Mouse (Mus musculus) left cerebral cortex, postnatal 4 days (tissue): ENCODE results near the gene Ppil1. TPM values are rescaled to one million over a fixed set of nuclear protein-coding genes. Genes with fewer than 3 reads are reported as not detected.
"Not testable (repeated sequence)": the region's sequence is repeated elsewhere in the genome, so short reads cannot be mapped to it uniquely, and the experiment has no call there.

Experiments used
- DNase-seq: peaks from one replicate; pipeline ENCODE4 v3.0.0-alpha.2; 2022
- intact Hi-C: fragments of 180-260 bp; cut with DNase I; formaldehyde crosslinking; loops from one replicate; pipeline ENCODE4 v1.15.1; 2025
- total RNA-seq, 2 experiments: library from RNA; stranded (reverse); gene quantifications; 2 replicates each; pipeline ENCODE4 v1.2.3; 2021

The Ppil1 gene
- total RNA-seq, 2 experiments from 2014 or later = 35.1 to 40.5 TPM

GRCm38 (mm10) chr17:29254784-29255183 is 9.2 kb downstream of the Ppil1 start:
- intact Hi-C loops = loop anchor here (10.0 kb wide), 1 partner anchor 260 kb away; no protein-coding TSS in a partner anchor
- not testable (repeated sequence) for DNase-seq

GRCm38 (mm10) chr17:29253684-29254083 is 10.3 kb downstream of the Ppil1 start:
- no peak for DNase-seq
- intact Hi-C loops = loop anchor here (10.0 kb wide), 1 partner anchor 261 kb away; no protein-coding TSS in a partner anchor

- intact Hi-C loops = loop anchor here (10.0 kb wide), 1 partner anchor 262 kb away; no protein-coding TSS in a partner anchor
- no peak for DNase-seq
Measured at GRCm38 (mm10) chr17:29253236-29253635, 10.8 kb downstream of the Ppil1 start.

- DNase-seq = peak; percentile 71
- intact Hi-C loops = loop anchor here (10.0 kb wide), 1 partner anchor 263 kb away; no protein-coding TSS in a partner anchor
Measured at GRCm38 (mm10) chr17:29251608-29252390, 12.2 kb downstream of the Ppil1 start.

- intact Hi-C loops = loop anchor here (10.0 kb wide), 1 partner anchor 264 kb away; no protein-coding TSS in a partner anchor
- DNase-seq = not testable (repeated sequence)
Measured at GRCm38 (mm10) chr17:29251006-29251405, 13.0 kb downstream of the Ppil1 start.

- intact Hi-C loops = loop anchor here (5.0 kb wide), 1 partner anchor 202 kb away; no protein-coding TSS in a partner anchor
- DNase-seq = peak; percentile 73
Measured at GRCm38 (mm10) chr17:29249512-29249911, 14.5 kb downstream of the Ppil1 start.

- intact Hi-C loops = loop anchor here (5.0 kb wide), 1 partner anchor 201 kb away; no protein-coding TSS in a partner anchor
- no peak for DNase-seq
Measured at GRCm38 (mm10) chr17:29247881-29248280, 16.1 kb downstream of the Ppil1 start.

- intact Hi-C loops = loop anchor here (5.0 kb wide), 1 partner anchor 199 kb away; no protein-coding TSS in a partner anchor
- DNase-seq = no peak
Measured at GRCm38 (mm10) chr17:29246602-29247001, 17.4 kb downstream of the Ppil1 start.

- intact Hi-C loops = loop anchor here (5.0 kb wide), 1 partner anchor 198 kb away; no protein-coding TSS in a partner anchor
- DNase-seq = peak; percentile 27
Measured at GRCm38 (mm10) chr17:29245725-29246124, 18.3 kb downstream of the Ppil1 start.

GRCm38 (mm10) chr17:29244912-29245311 is 19.1 kb downstream of the Ppil1 start:
- intact Hi-C loops = loop anchor here (5.0 kb wide), 1 partner anchor 198 kb away; no protein-coding TSS in a partner anchor
- DNase-seq = no peak

- intact Hi-C loops = loop anchor here (5.0 kb wide), 1 partner anchor 61 kb away; no protein-coding TSS in a partner anchor
- peak; percentile 44 for DNase-seq
Measured at GRCm38 (mm10) chr17:29238421-29238945, 25.5 kb downstream of the Ppil1 start.

GRCm38 (mm10) chr17:29237772-29238420 is 26.1 kb downstream of the Ppil1 start, which contains the start of gene Cpne5:
Gene Cpne5 (minus strand): TSS chr17:29238167.
- intact Hi-C loops = loop anchor here (5.0 kb wide), 1 partner anchor 61 kb away; no protein-coding TSS in a partner anchor
- DNase-seq = peak; percentile 41

GRCm38 (mm10) chr17:29237267-29237771 is 26.7 kb downstream of the Ppil1 start:
- intact Hi-C loops = loop anchor here (5.0 kb wide), 1 partner anchor 60 kb away; no protein-coding TSS in a partner anchor
- DNase-seq = no peak

GRCm38 (mm10) chr17:29236111-29236510 is 27.9 kb downstream of the Ppil1 start:
- intact Hi-C loops = loop anchor here (5.0 kb wide), 1 partner anchor 59 kb away; no protein-coding TSS in a partner anchor
- no peak for DNase-seq

GRCm38 (mm10) chr17:29231109-29231508 is 32.9 kb downstream of the Ppil1 start:
- intact Hi-C loops = no loop called here
- DNase-seq = no peak

GRCm38 (mm10) chr17:29220631-29221030 is 43.4 kb downstream of the Ppil1 start:
- intact Hi-C loops = no loop called here
- DNase-seq = no peak

GRCm38 (mm10) chr17:29218017-29218416 is 46.0 kb downstream of the Ppil1 start:
- DNase-seq = no peak
- intact Hi-C loops = no loop called here

GRCm38 (mm10) chr17:29216078-29216477 is 47.9 kb downstream of the Ppil1 start:
- peak; percentile 41 for DNase-seq
- intact Hi-C loops = no loop called here

- no peak for DNase-seq
- intact Hi-C loops = no loop called here
Measured at GRCm38 (mm10) chr17:29214655-29215054, 49.3 kb downstream of the Ppil1 start.

- DNase-seq = no peak
- intact Hi-C loops = no loop called here
Measured at GRCm38 (mm10) chr17:29214193-29214456, 49.9 kb downstream of the Ppil1 start.
